Mouse (Mus musculus): Measurements from ENCODE around the gene Cdh12. TPM values are rescaled to one million over a fixed set of nuclear protein-coding genes. Genes with fewer than 3 reads are reported as not detected.

The Cdh12 gene
- polyA plus RNA-seq, 1 experiment = not detected

DNA sequence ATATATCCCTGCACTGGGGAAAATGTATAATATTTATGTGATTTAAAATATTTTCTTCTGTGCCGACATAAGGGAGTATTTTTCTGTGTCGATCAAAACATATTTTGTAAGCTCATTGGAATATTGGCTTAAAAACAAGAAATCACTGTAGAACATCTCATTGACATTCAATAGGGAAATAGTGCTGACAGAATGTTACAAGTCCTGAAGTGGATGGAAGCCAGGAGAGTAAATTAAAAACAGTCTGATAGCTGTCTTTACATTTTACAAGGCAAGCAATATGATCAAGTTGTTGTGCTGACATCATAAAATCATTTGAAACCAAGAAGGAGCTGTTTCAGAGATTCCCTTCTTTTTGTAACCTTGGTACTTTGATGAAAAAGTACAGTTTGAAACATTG, 349.5 kb downstream of the Cdh12 start:
- no peak overlapping the region for H3K4me3 ChIP-seq (ENCODE audit: control insufficient read depth, insufficient read depth, low read length)
- H3K36me3 ChIP-seq (ENCODE audit: control insufficient read depth, insufficient read depth, low read length) = no peaks in the 10 kb centered on the region
- no peak for DNase-seq
- TF ChIP-seq CTCF (IDR thresholded peaks at IDR 0.05; ENCODE audit: borderline replicate concordance, control insufficient read depth, extremely low read depth, insufficient read depth, low read length, poor library complexity) (no peak), POLR2A (IDR thresholded peaks at IDR 0.05; ENCODE audit: control insufficient read depth, extremely low read depth, insufficient read depth, low read length, poor library complexity) (no peak)
- no peaks in the 10 kb centered on the region for H3K27me3 ChIP-seq (ENCODE audit: control insufficient read depth, insufficient read depth, low read length)
- no peak overlapping the region for H3K27ac ChIP-seq (ENCODE audit: control insufficient read depth, insufficient read depth, low read length)
- no peaks in the 10 kb centered on the region for H3K4me1 ChIP-seq (replicated peaks; ENCODE audit: control insufficient read depth, insufficient read depth, low read length)
- WGBS = 97% methylated on average over 2 of the region's 2 CpGs

DNA sequence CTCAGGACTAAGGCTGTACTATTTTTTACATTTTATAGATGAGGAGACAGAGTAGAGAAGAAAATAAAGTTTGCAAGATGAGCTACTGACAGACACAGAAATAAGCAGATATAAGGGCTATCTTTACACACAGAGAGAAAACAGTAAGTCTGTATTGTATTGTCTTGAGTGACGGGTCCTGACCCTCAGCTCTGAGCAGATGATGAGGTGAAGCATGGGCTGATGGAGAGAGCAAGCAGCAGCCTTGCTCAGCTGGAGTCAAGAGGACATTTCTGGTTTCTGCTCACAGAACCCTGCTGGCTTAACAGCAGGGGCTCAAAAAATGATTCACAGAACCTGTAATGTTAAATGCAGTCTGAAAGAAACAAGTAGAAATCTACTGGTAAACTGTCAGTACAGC, 386.8 kb downstream of the Cdh12 start:
- Histone ChIP-seq H3K4me1 (replicated peaks; ENCODE audit: control insufficient read depth, insufficient read depth, low read length) (no peaks in the 10 kb centered on the region), H3K27me3 (ENCODE audit: control insufficient read depth, insufficient read depth, low read length) (no peaks in the 10 kb centered on the region), H3K27ac (ENCODE audit: control insufficient read depth, insufficient read depth, low read length) (no peak overlapping the region), H3K4me3 (ENCODE audit: control insufficient read depth, insufficient read depth, low read length) (no peak overlapping the region), H3K36me3 (ENCODE audit: control insufficient read depth, insufficient read depth, low read length) (no peaks in the 10 kb centered on the region)
- no peak for DNase-seq
- 93% methylated on average over 1 of the region's 1 CpGs for WGBS
- TF ChIP-seq POLR2A (IDR thresholded peaks at IDR 0.05; ENCODE audit: control insufficient read depth, extremely low read depth, insufficient read depth, low read length, poor library complexity) (no peak), CTCF (IDR thresholded peaks at IDR 0.05; ENCODE audit: borderline replicate concordance, control insufficient read depth, extremely low read depth, insufficient read depth, low read length, poor library complexity) (no peak)

DNA sequence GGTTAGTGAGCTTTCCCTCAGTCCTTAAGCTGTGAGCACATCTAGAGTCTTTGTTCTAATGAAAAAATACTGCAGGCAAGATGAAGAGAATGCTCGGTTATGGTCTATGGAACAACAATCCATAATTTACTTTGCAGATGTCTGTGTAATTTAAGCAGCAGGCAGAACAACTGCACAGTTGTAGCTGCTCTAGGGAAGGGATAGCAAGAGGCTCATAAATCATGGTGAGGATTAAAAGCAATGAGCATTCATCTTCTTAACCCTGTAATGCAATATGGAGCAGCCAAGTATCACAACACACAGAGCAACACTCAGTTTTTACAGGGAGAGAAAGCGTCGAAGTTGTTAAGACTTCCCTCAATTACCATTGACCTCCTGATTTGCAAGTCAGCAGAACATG, 387.9 kb downstream of the Cdh12 start:
- DNase-seq = no peak
- TF ChIP-seq POLR2A (IDR thresholded peaks at IDR 0.05; ENCODE audit: control insufficient read depth, extremely low read depth, insufficient read depth, low read length, poor library complexity) (no peak), CTCF (IDR thresholded peaks at IDR 0.05; ENCODE audit: borderline replicate concordance, control insufficient read depth, extremely low read depth, insufficient read depth, low read length, poor library complexity) (no peak)
- H3K27me3 ChIP-seq (ENCODE audit: control insufficient read depth, insufficient read depth, low read length) = no peaks in the 10 kb centered on the region
- H3K36me3 ChIP-seq (ENCODE audit: control insufficient read depth, insufficient read depth, low read length) = no peaks in the 10 kb centered on the region
- 87% methylated on average over 3 of the region's 3 CpGs for WGBS
- no peak overlapping the region for H3K27ac ChIP-seq (ENCODE audit: control insufficient read depth, insufficient read depth, low read length)
- H3K4me1 ChIP-seq (replicated peaks; ENCODE audit: control insufficient read depth, insufficient read depth, low read length) = no peaks in the 10 kb centered on the region
- H3K4me3 ChIP-seq (ENCODE audit: control insufficient read depth, insufficient read depth, low read length) = no peak overlapping the region

DNA sequence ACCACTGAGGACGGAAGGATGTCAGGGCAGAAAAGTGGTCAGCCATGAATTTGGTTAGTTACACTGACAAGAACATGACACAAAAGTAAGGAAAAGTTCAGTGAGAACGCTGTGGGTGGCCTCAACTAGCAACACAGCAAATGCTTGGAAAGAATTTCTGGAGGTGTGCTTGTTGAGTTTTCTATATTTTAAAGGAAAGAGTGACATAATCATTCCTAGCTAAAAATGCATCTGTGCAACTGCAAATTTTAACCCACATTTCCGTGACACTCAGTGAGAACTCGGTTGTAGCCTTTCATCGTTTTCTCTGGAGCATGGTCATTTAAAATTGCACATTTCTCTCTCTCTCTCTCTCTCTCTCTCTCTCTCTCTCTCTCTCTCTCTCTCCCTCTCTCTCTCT, 392.4 kb downstream of the Cdh12 start:
- Histone ChIP-seq H3K4me3 (ENCODE audit: control insufficient read depth, insufficient read depth, low read length) (no peak overlapping the region), H3K27me3 (ENCODE audit: control insufficient read depth, insufficient read depth, low read length) (no peaks in the 10 kb centered on the region), H3K4me1 (replicated peaks; ENCODE audit: control insufficient read depth, insufficient read depth, low read length) (no peaks in the 10 kb centered on the region), H3K36me3 (ENCODE audit: control insufficient read depth, insufficient read depth, low read length) (no peaks in the 10 kb centered on the region), H3K27ac (ENCODE audit: control insufficient read depth, insufficient read depth, low read length) (no peak overlapping the region)
- DNase-seq = no peak
- 96% methylated on average over 5 of the region's 5 CpGs for WGBS
- no peak for TF ChIP-seq POLR2A (IDR thresholded peaks at IDR 0.05; ENCODE audit: control insufficient read depth, extremely low read depth, insufficient read depth, low read length, poor library complexity)
- TF ChIP-seq CTCF (IDR thresholded peaks at IDR 0.05; ENCODE audit: borderline replicate concordance, control insufficient read depth, extremely low read depth, insufficient read depth, low read length, poor library complexity) = no peak

DNA sequence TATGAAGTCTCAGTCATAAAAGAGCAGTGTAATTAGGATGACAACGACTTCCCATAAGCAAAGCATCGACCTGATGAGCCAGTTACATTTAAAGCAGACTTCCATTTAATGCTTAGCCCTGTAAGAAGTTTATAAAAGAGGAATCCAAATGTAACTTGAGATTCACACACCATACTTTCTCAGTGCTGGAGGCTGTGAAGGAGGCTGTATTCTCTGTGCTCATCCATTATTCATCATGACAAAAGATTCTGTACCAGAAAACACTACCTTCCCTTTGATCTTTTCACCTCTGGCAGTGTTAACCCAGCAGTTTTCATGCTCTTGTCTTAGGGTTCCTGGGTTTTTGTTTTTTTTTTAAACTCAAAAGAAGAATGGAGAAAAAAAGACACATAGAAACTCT, 414.0 kb downstream of the Cdh12 start:
- WGBS = 55% methylated on average over 2 of the region's 2 CpGs
- DNase-seq = no peak
- Histone ChIP-seq H3K36me3 (ENCODE audit: control insufficient read depth, insufficient read depth, low read length) (no peaks in the 10 kb centered on the region), H3K4me3 (ENCODE audit: control insufficient read depth, insufficient read depth, low read length) (no peak overlapping the region), H3K27me3 (ENCODE audit: control insufficient read depth, insufficient read depth, low read length) (no peaks in the 10 kb centered on the region), H3K27ac (ENCODE audit: control insufficient read depth, insufficient read depth, low read length) (no peak overlapping the region), H3K4me1 (replicated peaks; ENCODE audit: control insufficient read depth, insufficient read depth, low read length) (no peaks in the 10 kb centered on the region)
- TF ChIP-seq POLR2A (IDR thresholded peaks at IDR 0.05; ENCODE audit: control insufficient read depth, extremely low read depth, insufficient read depth, low read length, poor library complexity) = no peak
- no peak for TF ChIP-seq CTCF (IDR thresholded peaks at IDR 0.05; ENCODE audit: borderline replicate concordance, control insufficient read depth, extremely low read depth, insufficient read depth, low read length, poor library complexity)

DNA sequence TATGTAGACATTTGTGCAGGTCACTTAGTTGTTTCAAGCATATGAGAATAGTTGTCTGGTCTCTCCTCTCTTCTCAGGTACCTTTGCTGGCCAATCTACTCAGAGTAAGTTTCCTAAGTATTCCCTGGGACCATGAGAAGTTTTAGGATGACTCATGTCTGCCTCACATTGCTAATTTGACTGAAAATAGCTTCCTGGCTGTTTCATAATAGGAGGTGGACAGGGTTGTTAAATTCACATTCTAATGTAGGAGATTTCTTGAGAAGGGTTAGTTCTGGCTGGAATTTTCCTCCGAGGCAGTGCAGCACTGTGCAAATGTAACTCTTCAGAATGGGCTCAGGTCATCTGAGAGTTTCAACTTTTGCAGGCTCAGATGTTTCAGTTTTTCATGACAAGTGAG, 423.5 kb downstream of the Cdh12 start:
- no peaks in the 10 kb centered on the region for H3K27me3 ChIP-seq (ENCODE audit: control insufficient read depth, insufficient read depth, low read length)
- H3K36me3 ChIP-seq (ENCODE audit: control insufficient read depth, insufficient read depth, low read length) = no peaks in the 10 kb centered on the region
- no peak overlapping the region for H3K4me3 ChIP-seq (ENCODE audit: control insufficient read depth, insufficient read depth, low read length)
- TF ChIP-seq CTCF (IDR thresholded peaks at IDR 0.05; ENCODE audit: borderline replicate concordance, control insufficient read depth, extremely low read depth, insufficient read depth, low read length, poor library complexity) (no peak), POLR2A (IDR thresholded peaks at IDR 0.05; ENCODE audit: control insufficient read depth, extremely low read depth, insufficient read depth, low read length, poor library complexity) (no peak)
- no peaks in the 10 kb centered on the region for H3K4me1 ChIP-seq (replicated peaks; ENCODE audit: control insufficient read depth, insufficient read depth, low read length)
- no peak for DNase-seq
- no peak overlapping the region for H3K27ac ChIP-seq (ENCODE audit: control insufficient read depth, insufficient read depth, low read length)
- 88% methylated on average over 1 of the region's 1 CpGs for WGBS

DNA sequence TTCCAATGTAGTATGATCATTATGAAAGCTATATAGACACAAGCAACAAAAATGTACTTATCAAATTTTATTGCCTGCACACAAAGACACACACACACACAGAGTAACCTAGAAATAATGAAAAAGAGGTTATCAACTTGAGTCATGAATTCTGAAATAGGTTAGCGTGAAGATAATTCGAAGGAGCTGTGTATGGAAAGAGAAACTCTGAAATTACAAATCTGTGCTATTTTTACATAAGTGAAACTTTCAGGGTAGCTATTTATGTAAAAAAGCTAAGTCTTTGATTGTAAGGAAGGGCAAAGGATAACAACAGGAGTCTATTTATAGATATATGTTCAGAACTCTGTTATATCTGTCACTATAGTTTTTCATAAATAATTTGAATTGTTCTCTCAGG, 427.9 kb downstream of the Cdh12 start:
- H3K27ac ChIP-seq (ENCODE audit: control insufficient read depth, insufficient read depth, low read length) = no peak overlapping the region
- H3K27me3 ChIP-seq (ENCODE audit: control insufficient read depth, insufficient read depth, low read length) = no peaks in the 10 kb centered on the region
- TF ChIP-seq CTCF (IDR thresholded peaks at IDR 0.05; ENCODE audit: borderline replicate concordance, control insufficient read depth, extremely low read depth, insufficient read depth, low read length, poor library complexity) (no peak), POLR2A (IDR thresholded peaks at IDR 0.05; ENCODE audit: control insufficient read depth, extremely low read depth, insufficient read depth, low read length, poor library complexity) (no peak)
- no peak for DNase-seq
- no peaks in the 10 kb centered on the region for H3K36me3 ChIP-seq (ENCODE audit: control insufficient read depth, insufficient read depth, low read length)
- no peak overlapping the region for H3K4me3 ChIP-seq (ENCODE audit: control insufficient read depth, insufficient read depth, low read length)
- 91% methylated on average over 2 of the region's 2 CpGs for WGBS
- H3K4me1 ChIP-seq (replicated peaks; ENCODE audit: control insufficient read depth, insufficient read depth, low read length) = no peaks in the 10 kb centered on the region

Data from thymus, adult 2 months (tissue).